Mouse (Mus musculus) forelimb bud, embryonic 11.5 days (tissue): ENCODE results near the gene 2210408I21Rik.

Experiments used
- DNase-seq: peaks from one replicate; pipeline ENCODE4 v3.0.0-alpha.2; 2012; ENCODE audit warnings: low read depth, low spot score

2210408I21Rik gene

GRCm38 (mm10) chr13:77478425-77479119 is 343.2 kb downstream of the 2210408I21Rik start:
- no peak for DNase-seq

GRCm38 (mm10) chr13:77489938-77490651 is 354.8 kb downstream of the 2210408I21Rik start:
- no peak for DNase-seq

GRCm38 (mm10) chr13:77514046-77514445 is 378.7 kb downstream of the 2210408I21Rik start:
- no peak for DNase-seq

- DNase-seq = no peak
Observed at GRCm38 (mm10) chr13:77528960-77529699, 393.8 kb downstream of the 2210408I21Rik start.

- DNase-seq = no peak
Observed at GRCm38 (mm10) chr13:77529760-77530159, 394.4 kb downstream of the 2210408I21Rik start.

GRCm38 (mm10) chr13:77537466-77537865 is 402.1 kb downstream of the 2210408I21Rik start:
- no peak for DNase-seq

GRCm38 (mm10) chr13:77547486-77548385 is 412.4 kb downstream of the 2210408I21Rik start:
- peak; percentile 20 for DNase-seq

- peak; percentile 49 for DNase-seq
Observed at GRCm38 (mm10) chr13:77548386-77548695, 413.0 kb downstream of the 2210408I21Rik start.

- DNase-seq = no peak
Observed at GRCm38 (mm10) chr13:77548750-77549149, 413.4 kb downstream of the 2210408I21Rik start.

- DNase-seq = no peak
Observed at GRCm38 (mm10) chr13:77594011-77594410, 458.7 kb downstream of the 2210408I21Rik start.

- no peak for DNase-seq
Observed at GRCm38 (mm10) chr13:77615346-77615745, 480.0 kb downstream of the 2210408I21Rik start.
